Mouse (Mus musculus): ENCODE results near the gene 4930539E08Rik. TPM values are rescaled to one million over a fixed set of nuclear protein-coding genes. Genes with fewer than 3 reads are reported as not detected.

The 4930539E08Rik gene
- total RNA-seq, 2 experiments from 2014 or later: 0.56 to 0.57 TPM

GRCm38 (mm10) chr17:28863926-28864325, 51.2 kb downstream of the 4930539E08Rik start:
- DNase-seq (ENCODE audit: low spot score in 2 of 2): no peak

- DNase-seq (ENCODE audit: low spot score in 2 of 2): no peak
Observed at GRCm38 (mm10) chr17:28858205-28858604, 56.9 kb downstream of the 4930539E08Rik start, which contains the start of gene Pnpla1. Gene Pnpla1, plus strand, starts transcription at chr17:28858411.

GRCm38 (mm10) chr17:28856030-28856429, 59.1 kb downstream of the 4930539E08Rik start:
- DNase-seq (ENCODE audit: low spot score in 2 of 2): no peak

- DNase-seq (ENCODE audit: low spot score in 2 of 2): no peak
Observed at GRCm38 (mm10) chr17:28855166-28855885, 59.8 kb downstream of the 4930539E08Rik start.

GRCm38 (mm10) chr17:28854377-28854776, 60.7 kb downstream of the 4930539E08Rik start:
- DNase-seq (ENCODE audit: low spot score in 2 of 2): no peak

GRCm38 (mm10) chr17:28850511-28850910, 64.6 kb downstream of the 4930539E08Rik start:
- DNase-seq (ENCODE audit: low spot score in 2 of 2): no peak

- DNase-seq (ENCODE audit: low spot score in 2 of 2): no peak
Observed at GRCm38 (mm10) chr17:28846974-28847617, 68.0 kb downstream of the 4930539E08Rik start.

Other genes starting within 250 kb of the 4930539E08Rik start
- 1 to 10 TPM; 2.0 to 2.3 TPM for gene Slc26a8, start 225.1 kb downstream of the 4930539E08Rik start, total RNA-seq (2021)
- 10 to 100 TPM; 54.8 to 61.0 TPM for gene Mapk14, start 224.0 kb downstream of the 4930539E08Rik start, total RNA-seq (2021)
- 1 to 10 TPM in 1 of 2 experiments, under 1 TPM in 1; 0.81 to 1.4 TPM for gene AC170998.1, start 189.2 kb downstream of the 4930539E08Rik start, total RNA-seq (2021)
- 1 to 10 TPM in 1 of 2 experiments, under 1 TPM in 1; 0.78 to 1.6 TPM for gene Mapk13, start 146.0 kb downstream of the 4930539E08Rik start, total RNA-seq (2021)
- gene Brpf3, start 114.2 kb downstream of the 4930539E08Rik start, total RNA-seq (2021): 10 to 100 TPM; 23.1 to 24.6 TPM
- not detected for gene Pnpla1, start 56.9 kb downstream of the 4930539E08Rik start, total RNA-seq (2021)
- gene Pxt1, start 28.5 kb upstream of the 4930539E08Rik start, total RNA-seq (2021): not detected
- 10 to 100 TPM; 60.7 to 64.6 TPM for gene Kctd20, start 36.6 kb upstream of the 4930539E08Rik start, total RNA-seq (2021)
- 10 to 100 TPM; 60.3 to 66.7 TPM for gene Stk38, start 92.7 kb upstream of the 4930539E08Rik start, total RNA-seq (2021)
- 100 to 1,000 TPM; 129 TPM for gene Srsf3, start 117.3 kb upstream of the 4930539E08Rik start, total RNA-seq (2021)
- 100 to 1,000 TPM; 138 to 142 TPM for gene Cdkn1a, start 175.7 kb upstream of the 4930539E08Rik start, total RNA-seq (2021)
- 1 to 10 TPM; 1.8 to 2.3 TPM for gene Rab44, start 198.8 kb upstream of the 4930539E08Rik start, total RNA-seq (2021)